Mouse (Mus musculus): Measurements from ENCODE around the gene Neb. TPM values are rescaled to one million over a fixed set of nuclear protein-coding genes. Genes with fewer than 3 reads are reported as not detected.
A peak's percentile ranks its signal among the peaks of the same experiment; 100 is the strongest.

Neb gene
- polyA plus RNA-seq, 1 experiment from 2014 or later = 2.3 TPM

- TF ChIP-seq EP300 (IDR thresholded peaks at IDR 0.05) (no peak), CTCF (IDR thresholded peaks at IDR 0.05) (no peak)
- ATAC-seq = no peak
- H3K27ac ChIP-seq (ENCODE audit: low read length) = no peak overlapping the region
These were observed 67.5 kb downstream of the Neb start for GRCm38 (mm10) chr2:52310757-52311156.

GRCm38 (mm10) chr2:52306635-52307034, 71.6 kb downstream of the Neb start:
- Histone ChIP-seq H3K9me3 (ENCODE audit: low read length) (no peaks in the 10 kb centered on the region), H3K36me3 (ENCODE audit: insufficient read depth, low read length) (no peaks in the 10 kb centered on the region), H3K9ac (replicated peaks; ENCODE audit: low read depth) (no peak overlapping the region), H3K4me3 (ENCODE audit: low read depth, low read length) (no peak overlapping the region), H3K27ac (ENCODE audit: low read length) (no peak overlapping the region), H3K4me1 (ENCODE audit: insufficient read depth, low read depth, low read length) (no peaks in the 10 kb centered on the region), H3K27me3 (replicated peaks; ENCODE audit: insufficient read depth, low read length) (no peaks in the 10 kb centered on the region), H3K4me2 (replicated peaks; ENCODE audit: low read depth, low read length) (no peak overlapping the region)
- DNase-seq (ENCODE audit: low spot score) (no peak), ATAC-seq (no peak)
- 69% methylated on average over 5 of the region's 5 CpGs for WGBS
- no peak for TF ChIP-seq CTCF (IDR thresholded peaks at IDR 0.05)
- no peak for TF ChIP-seq EP300 (IDR thresholded peaks at IDR 0.05)

More at GRCm38 (mm10) chr2:52310757-52311156, 67.5 kb downstream of the Neb start:
- no peaks in the 10 kb centered on the region for H3K36me3 ChIP-seq (ENCODE audit: insufficient read depth, low read length)
- H3K9me3 ChIP-seq (ENCODE audit: low read length) = no peaks in the 10 kb centered on the region
- no peak overlapping the region for H3K4me3 ChIP-seq (ENCODE audit: low read depth, low read length)
- no peak overlapping the region for H3K4me2 ChIP-seq (replicated peaks; ENCODE audit: low read depth, low read length)
- no peaks in the 10 kb centered on the region for H3K27me3 ChIP-seq (replicated peaks; ENCODE audit: insufficient read depth, low read length)
- WGBS = 82% methylated on average over 4 of the region's 4 CpGs
- H3K9ac ChIP-seq (replicated peaks; ENCODE audit: low read depth) = no peak overlapping the region
- DNase-seq (ENCODE audit: low spot score) = no peak
- H3K4me1 ChIP-seq (ENCODE audit: insufficient read depth, low read depth, low read length) = no peaks in the 10 kb centered on the region

GRCm38 (mm10) chr2:52304554-52304953, 73.7 kb downstream of the Neb start:
- TF ChIP-seq CTCF (IDR thresholded peaks at IDR 0.05) (no peak), EP300 (IDR thresholded peaks at IDR 0.05) (no peak)
- ATAC-seq (no peak), DNase-seq (ENCODE audit: low spot score) (no peak)
- no peak overlapping the region for H3K9ac ChIP-seq (replicated peaks; ENCODE audit: low read depth)
- H3K27me3 ChIP-seq (replicated peaks; ENCODE audit: insufficient read depth, low read length) = no peaks in the 10 kb centered on the region
- H3K4me1 ChIP-seq (ENCODE audit: insufficient read depth, low read depth, low read length) = no peaks in the 10 kb centered on the region
- H3K36me3 ChIP-seq (ENCODE audit: insufficient read depth, low read length) = no peaks in the 10 kb centered on the region
- 69% methylated on average over 3 of the region's 3 CpGs for WGBS
- H3K27ac ChIP-seq (ENCODE audit: low read length) = no peak overlapping the region
- no peak overlapping the region for H3K4me3 ChIP-seq (ENCODE audit: low read depth, low read length)
- no peaks in the 10 kb centered on the region for H3K9me3 ChIP-seq (ENCODE audit: low read length)
- no peak overlapping the region for H3K4me2 ChIP-seq (replicated peaks; ENCODE audit: low read depth, low read length)

GRCm38 (mm10) chr2:52303405-52303804, 74.9 kb downstream of the Neb start:
- DNase-seq (ENCODE audit: low spot score) = peak; percentile 43
- ATAC-seq = no peak
- Histone ChIP-seq H3K4me3 (ENCODE audit: low read depth, low read length) (no peak overlapping the region), H3K9me3 (ENCODE audit: low read length) (no peaks in the 10 kb centered on the region), H3K4me2 (replicated peaks; ENCODE audit: low read depth, low read length) (no peak overlapping the region), H3K27me3 (replicated peaks; ENCODE audit: insufficient read depth, low read length) (no peaks in the 10 kb centered on the region), H3K27ac (ENCODE audit: low read length) (no peak overlapping the region), H3K36me3 (ENCODE audit: insufficient read depth, low read length) (no peaks in the 10 kb centered on the region), H3K4me1 (ENCODE audit: insufficient read depth, low read depth, low read length) (no peaks in the 10 kb centered on the region), H3K9ac (replicated peaks; ENCODE audit: low read depth) (no peak overlapping the region)
- 73% methylated on average over 1 of the region's 1 CpGs for WGBS
- TF ChIP-seq EP300 (IDR thresholded peaks at IDR 0.05) = no peak
- TF ChIP-seq CTCF (IDR thresholded peaks at IDR 0.05) = peak; percentile 66

- H3K4me1 ChIP-seq (ENCODE audit: insufficient read depth, low read depth, low read length) = no peaks in the 10 kb centered on the region
- no peak for TF ChIP-seq CTCF (IDR thresholded peaks at IDR 0.05)
- TF ChIP-seq EP300 (IDR thresholded peaks at IDR 0.05) = no peak
- no peaks in the 10 kb centered on the region for H3K9me3 ChIP-seq (ENCODE audit: low read length)
- H3K27ac ChIP-seq (ENCODE audit: low read length) = no peak overlapping the region
- ATAC-seq = no peak
- 96% methylated on average over 5 of the region's 5 CpGs for WGBS
- no peaks in the 10 kb centered on the region for H3K27me3 ChIP-seq (replicated peaks; ENCODE audit: insufficient read depth, low read length)
- no peak overlapping the region for H3K4me2 ChIP-seq (replicated peaks; ENCODE audit: low read depth, low read length)
- DNase-seq (ENCODE audit: low spot score) = no peak
- no peak overlapping the region for H3K4me3 ChIP-seq (ENCODE audit: low read depth, low read length)
- H3K9ac ChIP-seq (replicated peaks; ENCODE audit: low read depth) = no peak overlapping the region
- no peaks in the 10 kb centered on the region for H3K36me3 ChIP-seq (ENCODE audit: insufficient read depth, low read length)
These were observed 80.3 kb downstream of the Neb start for GRCm38 (mm10) chr2:52297969-52298368.

- 64% methylated on average over 9 of the region's 9 CpGs for WGBS
- Histone ChIP-seq H3K27ac (ENCODE audit: low read length) (no peak overlapping the region), H3K4me3 (ENCODE audit: low read depth, low read length) (no peak overlapping the region), H3K9me3 (ENCODE audit: low read length) (no peaks in the 10 kb centered on the region), H3K4me1 (ENCODE audit: insufficient read depth, low read depth, low read length) (no peaks in the 10 kb centered on the region), H3K36me3 (ENCODE audit: insufficient read depth, low read length) (no peaks in the 10 kb centered on the region), H3K4me2 (replicated peaks; ENCODE audit: low read depth, low read length) (no peak overlapping the region), H3K9ac (replicated peaks; ENCODE audit: low read depth) (no peak overlapping the region), H3K27me3 (replicated peaks; ENCODE audit: insufficient read depth, low read length) (no peaks in the 10 kb centered on the region)
- ATAC-seq (no peak), DNase-seq (ENCODE audit: low spot score) (no peak)
- TF ChIP-seq EP300 (IDR thresholded peaks at IDR 0.05) (no peak), CTCF (IDR thresholded peaks at IDR 0.05) (no peak)
These were observed 81.5 kb downstream of the Neb start for GRCm38 (mm10) chr2:52296779-52297178.

GRCm38 (mm10) chr2:52287436-52287835, 90.8 kb downstream of the Neb start:
- WGBS = 71% methylated on average over 1 of the region's 1 CpGs
- no peak for ATAC-seq
- no peaks in the 10 kb centered on the region for H3K4me1 ChIP-seq (ENCODE audit: insufficient read depth, low read depth, low read length)
- H3K9me3 ChIP-seq (ENCODE audit: low read length) = no peaks in the 10 kb centered on the region
- no peak overlapping the region for H3K9ac ChIP-seq (replicated peaks; ENCODE audit: low read depth)
- H3K4me3 ChIP-seq (ENCODE audit: low read depth, low read length) = no peak overlapping the region
- H3K27me3 ChIP-seq (replicated peaks; ENCODE audit: insufficient read depth, low read length) = no peaks in the 10 kb centered on the region
- TF ChIP-seq CTCF (IDR thresholded peaks at IDR 0.05) (no peak), EP300 (IDR thresholded peaks at IDR 0.05) (no peak)
- no peaks in the 10 kb centered on the region for H3K36me3 ChIP-seq (ENCODE audit: insufficient read depth, low read length)
- DNase-seq (ENCODE audit: low spot score) = no peak
- H3K4me2 ChIP-seq (replicated peaks; ENCODE audit: low read depth, low read length) = no peak overlapping the region
- no peak overlapping the region for H3K27ac ChIP-seq (ENCODE audit: low read length)
